Mouse (Mus musculus) neural tube, embryonic 12.5 days (tissue): ENCODE measurements around the gene Kif28. TPM values are rescaled to one million over a fixed set of nuclear protein-coding genes. Genes with fewer than 3 reads are reported as not detected.

Experiments
- ATAC-seq: fragments of 200-750 bp; cut with Nextera tagmentation; 2 replicates; pipeline ENCODE4 v1.8.0; 2017; ENCODE audit warnings: low read depth, mild to moderate bottlenecking, moderate TSS enrichment, moderate library complexity; ENCODE audit not compliant: low FRiP score
- H3K27ac ChIP-seq: fragments of 300-500 bp; sonication (generic); 2 replicates; pipeline ENCODE4 v1.5.1; 2016
- H3K27me3 ChIP-seq: fragments of 300-500 bp; sonication (generic); replicated peaks from 2 replicates; pipeline ENCODE4 v1.6.1; 2016; ENCODE audit warnings: mild to moderate bottlenecking
- H3K36me3 ChIP-seq: fragments of 300-500 bp; sonication (generic); 2 replicates; pipeline ENCODE4 v1.6.1; 2016; ENCODE audit warnings: mild to moderate bottlenecking
- H3K4me1 ChIP-seq: fragments of 300-500 bp; sonication (generic); 2 replicates; pipeline ENCODE4 v1.6.1; 2016
- H3K4me2 ChIP-seq: fragments of 300-500 bp; sonication (generic); replicated peaks from 2 replicates; pipeline ENCODE4 v1.6.1; 2016; ENCODE audit warnings: mild to moderate bottlenecking
- H3K4me3 ChIP-seq: fragments of 300-500 bp; sonication (generic); 2 replicates; pipeline ENCODE4 v1.5.1; 2016
- H3K9ac ChIP-seq: fragments of 300-500 bp; sonication (generic); 2 replicates; pipeline ENCODE4 v1.6.1; 2016; ENCODE audit warnings: mild to moderate bottlenecking
- H3K9me3 ChIP-seq: fragments of 300-500 bp; sonication (generic); 2 replicates; pipeline ENCODE4 v1.6.1; 2016; ENCODE audit warnings: mild to moderate bottlenecking
- WGBS: fragments of 180-500 bp; shearing (Covaris S2); methylation state at CpG from one replicate; pipeline ENCODE4 v1.1.7; 2016; 5-methylcytosine and 5-hydroxymethylcytosine counted together
- polyA plus RNA-seq: library from polyadenylated mRNA; unstranded; fragments of >200 nt; fragmentation: Nextera tagmentation; extraction: Ambion mirVana; gene quantifications from 2 replicates; pipeline ENCODE4 v1.2.1, GENCODE M21; 2016

The Kif28 gene
- 0.06 TPM in 1 of 2 replicates, not detected in the other for polyA plus RNA-seq

DNA sequence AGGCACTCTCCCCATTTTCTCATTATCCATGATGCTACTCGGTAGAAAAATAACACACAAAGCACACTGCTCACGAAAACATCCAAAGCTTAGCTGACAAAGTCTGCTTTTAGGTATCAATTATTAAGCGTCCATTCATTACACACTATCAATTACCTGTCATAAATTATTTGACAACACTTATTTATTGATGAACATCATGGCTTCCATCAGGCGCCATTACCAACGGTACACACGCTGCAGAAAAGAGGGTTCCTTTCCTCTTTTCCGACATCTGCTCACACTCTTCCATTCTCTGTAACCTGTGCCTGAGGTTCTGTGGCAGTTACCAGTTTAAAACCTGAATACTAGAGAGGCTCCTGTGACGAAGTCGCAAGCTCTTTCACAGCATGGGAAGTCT lies at the start of gene Kif28:
Gene Kif28, minus strand, starts transcription at position 101 of the 400 bp plus-strand sequence.
- no peak within 1 kb of the TSS for H3K27ac ChIP-seq
- no peak for ATAC-seq
- 91% methylated on average over 9 of the region's 9 CpGs for WGBS
- H3K36me3 ChIP-seq, result peaks cover 51% of the 10 kb centered on the region
- no peaks in the 10 kb centered on the region for H3K4me1 ChIP-seq
- H3K4me3 ChIP-seq, result no peak within 1 kb of the TSS
- no peak within 1 kb of the TSS for H3K9ac ChIP-seq
- H3K4me2 ChIP-seq, result no peak within 1 kb of the TSS
- no peaks in the 10 kb centered on the region for H3K27me3 ChIP-seq
- H3K9me3 ChIP-seq, result no peaks in the 10 kb centered on the region

DNA sequence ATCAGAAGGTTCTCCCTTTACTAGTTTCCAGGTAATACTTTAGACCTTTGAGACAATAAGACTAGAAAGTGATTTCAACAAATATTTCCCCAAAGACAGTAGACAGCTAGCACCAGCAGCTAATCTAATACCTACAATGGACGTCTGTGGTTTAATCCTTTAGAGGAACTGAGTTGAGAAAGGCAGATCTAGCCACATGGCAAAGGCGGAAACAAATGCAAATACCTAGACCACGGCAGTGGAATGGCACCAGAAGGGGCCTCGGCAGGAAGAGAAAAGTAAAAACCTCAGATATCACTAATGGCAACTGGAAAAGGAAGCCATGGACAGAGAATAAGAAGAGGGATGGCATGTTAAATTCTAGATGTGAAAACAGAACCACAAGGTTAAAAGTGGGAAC lies 42.2 kb upstream of the Kif28 start:
- Histone ChIP-seq H3K4me3 (no peak overlapping the region), H3K4me2 (no peak overlapping the region), H3K9ac (no peak overlapping the region), H3K9me3 (no peaks in the 10 kb centered on the region), H3K4me1 (no peaks in the 10 kb centered on the region), H3K27ac (no peak overlapping the region), H3K27me3 (no peaks in the 10 kb centered on the region), H3K36me3 (peaks cover 67% of the 10 kb centered on the region)
- ATAC-seq, result no peak
- WGBS, result 88% methylated on average over 4 of the region's 4 CpGs

DNA sequence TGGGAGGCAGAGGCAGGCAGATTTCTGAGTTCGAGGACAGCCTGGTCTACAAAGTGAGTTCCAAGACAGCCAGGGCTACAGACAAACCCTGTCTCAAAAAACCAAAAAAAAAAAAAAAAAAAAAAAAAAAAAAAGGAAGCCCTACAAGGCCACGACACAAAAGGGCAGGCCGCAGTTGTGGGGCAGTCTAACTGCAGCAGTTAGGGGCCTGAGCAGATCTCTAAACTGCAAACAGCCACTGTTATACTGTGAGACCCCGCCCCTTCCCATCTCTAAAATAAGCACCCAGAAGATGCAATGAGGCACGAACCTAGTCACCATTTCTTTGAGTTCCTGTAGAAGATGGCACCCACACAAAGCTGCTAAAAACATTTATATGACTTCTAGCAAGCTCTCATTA lies 40.4 kb upstream of the Kif28 start:
- Histone ChIP-seq H3K36me3 (peaks cover 60% of the 10 kb centered on the region), H3K27ac (no peak overlapping the region), H3K4me3 (no peak overlapping the region), H3K4me2 (no peak overlapping the region), H3K4me1 (no peaks in the 10 kb centered on the region), H3K9me3 (no peaks in the 10 kb centered on the region), H3K27me3 (no peaks in the 10 kb centered on the region), H3K9ac (no peak overlapping the region)
- 95% methylated on average over 5 of the region's 5 CpGs for whole genome bisulfite sequencing
- ATAC-seq, result no peak

DNA sequence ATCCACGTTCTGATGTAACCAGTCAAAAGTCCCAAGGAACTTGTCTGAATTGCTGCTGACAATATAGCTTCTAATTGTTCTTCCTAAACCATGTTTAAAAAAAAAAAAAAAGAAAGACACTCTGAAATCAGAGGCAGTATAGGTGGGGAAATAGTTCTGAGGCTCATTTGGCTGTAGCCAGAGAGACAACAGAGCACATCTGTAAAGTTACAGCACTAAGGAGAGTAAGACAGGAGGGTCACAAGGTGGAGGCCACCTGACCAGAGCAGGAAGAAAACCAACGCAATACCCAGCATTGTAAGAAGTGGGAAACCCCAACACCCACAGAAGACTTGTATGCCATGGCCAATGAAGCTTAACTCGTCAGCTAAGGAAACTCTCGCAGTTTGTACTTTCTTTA lies 39.0 kb upstream of the Kif28 start:
- H3K27ac ChIP-seq, result no peak overlapping the region
- no peak overlapping the region for H3K9ac ChIP-seq
- no peaks in the 10 kb centered on the region for H3K4me1 ChIP-seq
- H3K9me3 ChIP-seq, result no peaks in the 10 kb centered on the region
- H3K27me3 ChIP-seq, result no peaks in the 10 kb centered on the region
- 91% methylated on average over 4 of the region's 4 CpGs for WGBS
- H3K36me3 ChIP-seq, result peaks cover 62% of the 10 kb centered on the region
- H3K4me3 ChIP-seq, result no peak overlapping the region
- H3K4me2 ChIP-seq, result no peak overlapping the region
- ATAC-seq, result no peak

DNA sequence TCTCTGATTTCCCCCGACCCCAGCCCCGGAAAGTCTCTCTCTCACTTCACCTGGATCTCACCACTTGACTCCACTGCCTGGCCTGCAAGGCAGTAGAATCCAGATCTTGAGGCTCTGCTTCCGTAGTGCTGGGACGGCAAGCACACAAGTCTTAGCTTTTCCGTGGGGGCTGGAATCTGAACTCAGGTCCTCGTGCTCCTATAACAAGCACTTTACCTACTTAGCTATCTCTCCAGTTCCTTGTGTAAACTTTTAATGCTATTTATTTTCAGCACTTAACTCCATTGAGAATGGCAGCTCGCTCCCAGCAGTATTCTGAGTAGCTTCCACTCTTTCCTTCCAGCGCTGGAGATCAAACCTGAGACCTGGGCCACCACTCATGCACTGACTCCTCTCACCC lies 31.8 kb upstream of the Kif28 start:
- 93% methylated on average over 8 of the region's 8 CpGs for WGBS
- Histone ChIP-seq H3K4me1 (no peaks in the 10 kb centered on the region), H3K36me3 (peaks cover 78% of the 10 kb centered on the region)

DNA sequence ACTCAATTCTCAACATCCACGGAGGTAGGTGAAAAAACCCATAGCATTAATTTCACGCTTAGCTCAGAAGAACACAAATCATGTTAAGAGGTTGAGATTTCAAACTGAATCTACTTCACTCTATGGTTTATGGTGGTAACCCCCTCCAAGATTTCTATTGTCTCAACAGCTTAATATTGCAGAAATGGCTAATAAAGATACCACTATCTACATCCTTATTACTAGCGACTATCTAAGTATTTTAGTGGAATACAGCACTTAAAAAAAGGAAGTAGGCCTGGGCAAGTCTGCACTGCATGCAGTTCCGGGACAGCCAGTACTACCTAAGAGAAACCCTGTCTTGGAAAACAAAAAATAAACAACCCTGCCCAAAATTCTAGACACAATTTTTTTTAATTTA lies 15.5 kb upstream of the Kif28 start:
- WGBS, result 87% methylated on average over 4 of the region's 4 CpGs
- no peak for ATAC-seq
- peaks cover 79% of the 10 kb centered on the region for H3K36me3 ChIP-seq

More for the DNA sequence above, 31.8 kb upstream of the Kif28 start:
- no peak overlapping the region for H3K9ac ChIP-seq
- H3K27me3 ChIP-seq, result no peaks in the 10 kb centered on the region
- H3K4me3 ChIP-seq, result no peak overlapping the region
- ATAC-seq, result no peak
- H3K9me3 ChIP-seq, result no peaks in the 10 kb centered on the region
- H3K27ac ChIP-seq, result no peak overlapping the region
- H3K4me2 ChIP-seq, result no peak overlapping the region

DNA sequence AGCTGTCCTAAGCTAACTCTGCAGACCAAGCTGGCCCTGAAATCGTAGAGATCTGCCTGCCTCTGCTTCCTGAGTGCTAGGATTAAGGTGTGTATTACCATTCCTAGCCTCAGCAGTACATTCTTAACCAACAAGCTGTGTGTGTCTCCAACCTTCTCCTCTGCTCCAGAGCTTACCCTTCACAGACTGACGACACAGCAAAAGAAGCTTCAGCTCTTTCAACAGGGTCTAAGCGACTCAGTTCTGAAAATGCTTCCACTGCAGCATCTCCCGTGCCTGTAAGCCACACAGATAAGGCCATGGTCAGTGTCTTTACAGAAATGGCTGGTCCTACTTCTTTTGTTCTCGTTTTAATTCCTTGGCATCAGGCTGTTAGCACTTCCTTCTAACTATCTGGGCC lies 15.0 kb upstream of the Kif28 start:
- WGBS, result 94% methylated on average over 5 of the region's 5 CpGs
- Histone ChIP-seq H3K4me3 (no peak overlapping the region), H3K9me3 (no peaks in the 10 kb centered on the region), H3K27ac (no peak overlapping the region), H3K4me1 (no peaks in the 10 kb centered on the region), H3K9ac (no peak overlapping the region), H3K4me2 (no peak overlapping the region), H3K27me3 (no peaks in the 10 kb centered on the region), H3K36me3 (peaks cover 80% of the 10 kb centered on the region)
- ATAC-seq, result no peak

More for the DNA sequence above, 15.5 kb upstream of the Kif28 start:
- Histone ChIP-seq H3K9ac (no peak overlapping the region), H3K4me3 (no peak overlapping the region), H3K4me2 (no peak overlapping the region), H3K4me1 (no peaks in the 10 kb centered on the region), H3K27ac (no peak overlapping the region), H3K9me3 (no peaks in the 10 kb centered on the region), H3K27me3 (no peaks in the 10 kb centered on the region)

DNA sequence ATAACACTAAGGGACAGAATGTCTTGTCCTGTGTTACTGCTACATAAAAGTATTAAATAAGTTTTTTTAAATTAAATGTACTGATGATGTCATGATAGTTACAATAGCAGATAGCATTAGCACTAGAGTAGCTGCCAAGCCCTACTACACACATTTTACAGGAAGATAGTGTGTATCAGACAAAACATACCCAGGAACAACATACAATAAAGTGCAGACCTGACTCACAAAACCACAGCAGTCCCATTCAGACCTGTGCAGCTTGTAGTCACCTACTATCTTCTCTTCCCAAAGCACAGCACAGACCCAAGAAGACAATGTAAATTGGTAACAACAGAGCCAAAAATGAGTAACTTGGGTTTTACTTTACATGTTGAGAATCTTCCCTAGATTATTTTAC lies 11.4 kb upstream of the Kif28 start:
- Histone ChIP-seq H3K4me1 (no peaks in the 10 kb centered on the region), H3K9ac (no peak overlapping the region), H3K36me3 (peaks cover 77% of the 10 kb centered on the region), H3K27me3 (no peaks in the 10 kb centered on the region), H3K9me3 (no peaks in the 10 kb centered on the region), H3K27ac (no peak overlapping the region), H3K4me2 (no peak overlapping the region), H3K4me3 (no peak overlapping the region)
- ATAC-seq, result no peak

DNA sequence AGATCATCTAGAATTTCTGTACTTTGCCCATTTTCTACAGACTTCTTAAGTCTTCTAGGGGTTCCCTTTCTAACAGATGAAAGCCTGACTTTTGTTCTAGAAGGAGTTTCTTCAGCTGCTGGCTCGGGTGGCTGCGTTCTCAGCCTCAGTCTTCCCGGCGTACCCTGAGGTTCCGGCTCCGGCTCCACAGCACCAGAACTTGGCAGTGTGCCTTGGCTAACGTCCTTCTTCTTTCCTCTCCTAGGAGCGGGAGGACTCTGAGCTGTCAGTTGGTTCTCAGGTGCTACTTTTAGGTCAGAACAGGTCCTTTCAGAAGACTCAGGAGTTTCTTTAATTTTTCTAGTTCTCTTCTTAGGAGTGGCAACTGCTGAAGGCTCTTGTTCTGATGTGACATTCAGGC lies 7.9 kb upstream of the Kif28 start:
- H3K36me3 ChIP-seq, result peaks cover 67% of the 10 kb centered on the region

DNA sequence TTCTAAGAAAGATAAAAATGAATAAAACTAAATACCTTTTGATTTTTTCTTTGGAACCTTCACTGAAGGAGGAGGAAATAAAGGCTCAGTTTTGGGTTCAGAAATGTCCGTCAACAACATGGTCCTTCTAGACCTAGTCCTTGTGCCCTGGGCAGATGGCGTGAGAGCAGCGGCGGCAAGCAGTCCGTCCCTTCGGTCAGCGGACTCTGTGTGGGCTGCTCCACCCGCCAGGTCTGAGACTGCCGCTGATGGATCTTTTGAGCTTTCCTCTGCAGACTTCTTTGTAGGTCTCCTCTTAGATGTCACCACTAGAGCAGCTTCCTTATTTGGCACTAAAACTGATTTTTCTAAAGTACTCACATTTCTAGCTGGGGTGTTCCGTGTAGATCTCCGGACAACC lies 7.2 kb upstream of the Kif28 start:
- Histone ChIP-seq H3K9me3 (no peaks in the 10 kb centered on the region), H3K4me2 (no peak overlapping the region), H3K9ac (no peak overlapping the region), H3K4me1 (no peaks in the 10 kb centered on the region), H3K27ac (no peak overlapping the region), H3K36me3 (peaks cover 69% of the 10 kb centered on the region), H3K27me3 (no peaks in the 10 kb centered on the region), H3K4me3 (no peak overlapping the region)
- WGBS, result 94% methylated on average over 11 of the region's 11 CpGs
- ATAC-seq, result no peak

More for the DNA sequence above, 7.9 kb upstream of the Kif28 start:
- no peaks in the 10 kb centered on the region for H3K9me3 ChIP-seq
- no peak overlapping the region for H3K27ac ChIP-seq
- 93% methylated on average over 8 of the region's 8 CpGs for WGBS
- no peaks in the 10 kb centered on the region for H3K4me1 ChIP-seq
- no peaks in the 10 kb centered on the region for H3K27me3 ChIP-seq
- no peak for ATAC-seq
- H3K4me3 ChIP-seq, result no peak overlapping the region
- H3K4me2 ChIP-seq, result no peak overlapping the region
- H3K9ac ChIP-seq, result no peak overlapping the region

DNA sequence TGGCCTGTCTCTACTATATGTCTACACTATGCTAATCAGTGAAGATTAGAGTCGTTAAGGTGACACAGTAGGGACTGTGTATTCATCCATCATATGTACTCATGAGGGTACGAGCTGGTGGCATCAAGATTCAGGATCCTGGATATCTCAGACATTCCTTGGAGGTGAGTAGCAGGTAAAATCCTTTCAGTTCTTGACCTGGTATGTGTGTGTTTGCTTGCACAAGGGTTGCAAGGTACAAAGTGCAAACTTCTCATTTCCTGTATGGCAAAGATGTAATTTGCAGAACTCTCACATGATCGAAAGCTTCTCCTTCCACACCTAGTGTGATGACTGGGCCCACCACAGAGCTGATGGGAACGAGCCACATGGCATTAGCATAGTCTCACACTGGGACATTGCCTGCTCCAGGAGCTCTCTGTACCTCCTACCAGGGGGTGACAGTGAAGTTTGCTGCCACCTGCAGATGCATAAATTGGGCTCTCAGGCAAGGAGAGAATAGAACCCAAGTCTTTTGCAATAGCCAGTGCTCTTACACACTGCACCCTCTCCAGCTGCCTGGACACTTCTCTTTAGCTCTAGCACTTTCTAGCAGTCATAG lies 1.4 kb downstream of the Kif28 start:
- no peaks in the 10 kb centered on the region for H3K4me1 ChIP-seq
- WGBS, result 84% methylated on average over 4 of the region's 4 CpGs
- no peak overlapping the region for H3K4me3 ChIP-seq
- H3K27ac ChIP-seq, result no peak overlapping the region
- no peak overlapping the region for H3K9ac ChIP-seq
- peaks cover 49% of the 10 kb centered on the region for H3K36me3 ChIP-seq
- H3K27me3 ChIP-seq, result no peaks in the 10 kb centered on the region
- no peaks in the 10 kb centered on the region for H3K9me3 ChIP-seq
- no peak for ATAC-seq
- no peak overlapping the region for H3K4me2 ChIP-seq

DNA sequence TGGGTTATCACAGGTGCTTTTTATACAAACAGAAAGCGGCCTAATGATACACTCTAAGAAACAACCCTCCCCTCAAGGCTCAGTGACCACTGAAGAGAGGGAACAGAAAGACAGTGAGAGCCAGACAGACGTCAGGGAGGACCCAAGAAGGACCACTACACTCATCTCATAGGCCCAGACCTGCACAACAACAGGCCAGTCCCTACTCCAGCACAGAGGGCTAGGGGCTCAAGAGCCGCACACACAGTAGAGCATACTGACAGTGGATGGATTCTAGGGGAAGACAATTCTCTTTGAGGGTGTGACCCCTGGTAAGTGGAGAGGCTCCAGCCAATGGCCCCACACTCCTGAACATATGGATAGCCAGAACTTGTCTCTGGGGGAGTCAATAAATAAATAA lies 8.6 kb downstream of the Kif28 start:
- Histone ChIP-seq H3K4me3 (no peak overlapping the region), H3K4me1 (no peaks in the 10 kb centered on the region), H3K27ac (no peak overlapping the region), H3K27me3 (no peaks in the 10 kb centered on the region), H3K9me3 (no peaks in the 10 kb centered on the region), H3K36me3 (no peaks in the 10 kb centered on the region), H3K4me2 (no peak overlapping the region), H3K9ac (no peak overlapping the region)
- ATAC-seq, result no peak
- 89% methylated on average over 3 of the region's 3 CpGs for WGBS
